Mouse (Mus musculus) heart, embryonic 16.5 days (tissue): ENCODE results near the gene Rasl11a. TPM values are rescaled to one million over a fixed set of nuclear protein-coding genes. Genes with fewer than 3 reads are reported as not detected.
A peak's percentile ranks its signal among the peaks of the same experiment; 100 is the strongest.

Experiments used
- ATAC-seq: fragments of 200-750 bp; cut with Nextera tagmentation; replicated peaks from 2 replicates; pipeline ENCODE4 v1.8.0; 2017; ENCODE audit warnings: moderate number of reproducible peaks; ENCODE audit not compliant: insufficient read depth, low FRiP score; ENCODE audit errors: extremely low read depth
- H3K27ac ChIP-seq: fragments of 300-500 bp; sonication (generic); 2 replicates; pipeline ENCODE4 v1.5.1; 2014; ENCODE audit warnings: mild to moderate bottlenecking, low read length, control low read depth, moderate library complexity
- H3K27me3 ChIP-seq: fragments of 300-500 bp; sonication (generic); 2 replicates; pipeline ENCODE4 v1.6.1; 2014; ENCODE audit warnings: low read length, mixed read lengths; ENCODE audit not compliant: control insufficient read depth, insufficient read depth
- H3K36me3 ChIP-seq: fragments of 300-500 bp; sonication (generic); 2 replicates; pipeline ENCODE4 v1.6.1; 2014; ENCODE audit not compliant: control insufficient read depth, insufficient read depth
- H3K4me1 ChIP-seq: fragments of 300-500 bp; sonication (generic); 2 replicates; pipeline ENCODE4 v1.6.1; 2014; ENCODE audit warnings: low read length, mixed read lengths; ENCODE audit not compliant: control insufficient read depth, insufficient read depth
- H3K4me2 ChIP-seq: fragments of 300-500 bp; sonication (generic); 2 replicates; pipeline ENCODE4 v1.6.1; 2014; ENCODE audit warnings: low read depth, mild to moderate bottlenecking, control low read depth, low read length
- H3K4me3 ChIP-seq: fragments of 300-500 bp; sonication (generic); 2 replicates; pipeline ENCODE4 v1.5.1; 2014; ENCODE audit warnings: mild to moderate bottlenecking, control low read depth, low read length
- H3K9ac ChIP-seq: fragments of 300-500 bp; sonication (generic); 2 replicates; pipeline ENCODE4 v1.6.1; 2014; ENCODE audit warnings: low read length, control low read depth
- H3K9me3 ChIP-seq: fragments of 300-500 bp; sonication (generic); replicated peaks from 2 replicates; pipeline ENCODE4 v1.6.1; 2016; ENCODE audit warnings: low read length; ENCODE audit not compliant: control insufficient read depth
- WGBS: fragments of 180-500 bp; shearing (Covaris S2); extraction: QIAGEN DNeasy Blood & Tissue Kit; methylation state at CpG from one replicate; pipeline ENCODE4 v1.1.7; 2014; 5-methylcytosine and 5-hydroxymethylcytosine counted together
- polyA plus RNA-seq: library from polyadenylated mRNA; unstranded; fragments of >200 nt; fragmentation: Nextera tagmentation; extraction: Ambion mirVana; gene quantifications from 2 replicates; pipeline ENCODE4 v1.2.1, GENCODE M21; 2015

The Rasl11a gene
- polyA plus RNA-seq = 11.7 and 12.1 TPM in 2 replicates

GRCm38 (mm10) chr5:146844945-146845365 lies at the start of gene Rasl11a:
Rasl11a (plus strand) TSS chr5:146845071.
- under 1% methylated on average over 38 of the region's 40 CpGs for WGBS
- Histone ChIP-seq H3K4me1 (peaks cover 6% of the 10 kb centered on the region), H3K4me3 (peak within 1 kb of the TSS; percentile 73), H3K9me3 (no peaks in the 10 kb centered on the region), H3K27me3 (no peaks in the 10 kb centered on the region), H3K36me3 (no peaks in the 10 kb centered on the region), H3K4me2 (peak within 1 kb of the TSS; percentile 100), H3K9ac (peak within 1 kb of the TSS; percentile 77), H3K27ac (peak within 1 kb of the TSS; percentile 61)
- ATAC-seq = peak; percentile 94

GRCm38 (mm10) chr5:146795728-146796127 lies 49.1 kb upstream of the Rasl11a start:
- H3K36me3 ChIP-seq = no peaks in the 10 kb centered on the region
- no peaks in the 10 kb centered on the region for H3K9me3 ChIP-seq
- 73% methylated on average over 13 of the region's 13 CpGs for whole genome bisulfite sequencing
- ATAC-seq = no peak
- H3K27me3 ChIP-seq = no peaks in the 10 kb centered on the region
- H3K27ac ChIP-seq = no peak overlapping the region
- peaks cover 23% of the 10 kb centered on the region for H3K4me1 ChIP-seq
- H3K4me3 ChIP-seq = no peak overlapping the region
- no peak overlapping the region for H3K4me2 ChIP-seq
- no peak overlapping the region for H3K9ac ChIP-seq

- no peaks in the 10 kb centered on the region for H3K36me3 ChIP-seq
- H3K9ac ChIP-seq = no peak overlapping the region
- WGBS = 47% methylated on average over 9 of the region's 9 CpGs
- no peak for ATAC-seq
- H3K4me1 ChIP-seq = peaks cover 7% of the 10 kb centered on the region
- no peak overlapping the region for H3K27ac ChIP-seq
- no peak overlapping the region for H3K4me3 ChIP-seq
- no peaks in the 10 kb centered on the region for H3K27me3 ChIP-seq
- H3K9me3 ChIP-seq = peaks cover 5% of the 10 kb centered on the region
- H3K4me2 ChIP-seq = no peak overlapping the region
Observed at GRCm38 (mm10) chr5:146798031-146798430, 46.8 kb upstream of the Rasl11a start.

- Histone ChIP-seq H3K27me3 (no peaks in the 10 kb centered on the region), H3K4me2 (no peak overlapping the region), H3K4me1 (peaks cover 2% of the 10 kb centered on the region; the same call in 1 of the 2 replicates), H3K4me3 (no peak overlapping the region), H3K27ac (no peak overlapping the region), H3K36me3 (no peaks in the 10 kb centered on the region), H3K9me3 (peaks cover 5% of the 10 kb centered on the region), H3K9ac (no peak overlapping the region)
- WGBS = 69% methylated on average over 8 of the region's 8 CpGs
- no peak for ATAC-seq
Observed at GRCm38 (mm10) chr5:146806004-146806430, 38.9 kb upstream of the Rasl11a start.

- peaks cover 2% of the 10 kb centered on the region; the same call in 1 of the 2 replicates for H3K4me1 ChIP-seq
- H3K27me3 ChIP-seq = no peaks in the 10 kb centered on the region
- H3K4me2 ChIP-seq = no peak overlapping the region
- H3K36me3 ChIP-seq = no peaks in the 10 kb centered on the region
- WGBS = 67% methylated on average over 5 of the region's 5 CpGs
- no peak for ATAC-seq
- no peak overlapping the region for H3K9ac ChIP-seq
- H3K4me3 ChIP-seq = no peak overlapping the region
- no peaks in the 10 kb centered on the region for H3K9me3 ChIP-seq
- no peak overlapping the region for H3K27ac ChIP-seq
Observed at GRCm38 (mm10) chr5:146809951-146810350, 34.9 kb upstream of the Rasl11a start.

- no peaks in the 10 kb centered on the region for H3K36me3 ChIP-seq
- no peak for ATAC-seq
- H3K4me3 ChIP-seq = no peak overlapping the region
- WGBS = 83% methylated on average over 5 of the region's 5 CpGs
- H3K4me2 ChIP-seq = no peak overlapping the region
- H3K9ac ChIP-seq = no peak overlapping the region
- no peaks in the 10 kb centered on the region for H3K4me1 ChIP-seq
- H3K27ac ChIP-seq = no peak overlapping the region
- H3K27me3 ChIP-seq = no peaks in the 10 kb centered on the region
- no peaks in the 10 kb centered on the region for H3K9me3 ChIP-seq
Observed at GRCm38 (mm10) chr5:146812866-146813265, 32.0 kb upstream of the Rasl11a start.

GRCm38 (mm10) chr5:146813421-146813820 lies 31.4 kb upstream of the Rasl11a start:
- Histone ChIP-seq H3K9ac (no peak overlapping the region), H3K4me1 (no peaks in the 10 kb centered on the region), H3K9me3 (no peaks in the 10 kb centered on the region), H3K36me3 (no peaks in the 10 kb centered on the region), H3K4me3 (no peak overlapping the region), H3K4me2 (no peak overlapping the region), H3K27ac (no peak overlapping the region), H3K27me3 (no peaks in the 10 kb centered on the region)
- ATAC-seq = no peak
- WGBS = 80% methylated on average over 4 of the region's 4 CpGs

- Histone ChIP-seq H3K4me2 (no peak overlapping the region), H3K27me3 (no peaks in the 10 kb centered on the region), H3K36me3 (no peaks in the 10 kb centered on the region), H3K9ac (no peak overlapping the region), H3K9me3 (no peaks in the 10 kb centered on the region), H3K4me1 (no peaks in the 10 kb centered on the region), H3K27ac (no peak overlapping the region), H3K4me3 (no peak overlapping the region)
- 74% methylated on average over 4 of the region's 4 CpGs for WGBS
- no peak for ATAC-seq
Observed at GRCm38 (mm10) chr5:146815394-146815793, 29.5 kb upstream of the Rasl11a start.

GRCm38 (mm10) chr5:146817583-146817982 lies 27.3 kb upstream of the Rasl11a start:
- Histone ChIP-seq H3K4me3 (no peak overlapping the region), H3K36me3 (no peaks in the 10 kb centered on the region), H3K27me3 (no peaks in the 10 kb centered on the region), H3K4me1 (no peaks in the 10 kb centered on the region), H3K9me3 (no peaks in the 10 kb centered on the region), H3K27ac (no peak overlapping the region), H3K9ac (no peak overlapping the region), H3K4me2 (no peak overlapping the region)
- 78% methylated on average over 8 of the region's 8 CpGs for WGBS
- ATAC-seq = no peak
